Comparison of ENCODE assay signal across 11 mouse cellular contexts in genomic region chr14:12340238-12341074, GRCm38 (mm10). TPM values are rescaled to one million over a fixed set of nuclear protein-coding genes. Genes with fewer than 3 reads are reported as not detected.
DNase-seq lines count a peak whose midpoint lies in the region; ATAC-seq and TF ChIP-seq lines count a peak whose summit lies in the region.
"Had no signal": no experiment of that assay in that cellular context is flagged by ENCODE, and none has a peak within 500 bp of the region (broad histone marks: within the 10 kb centered on the region; RNA-seq: fewer than 3 reads in every experiment).

No protein-coding gene starts in this region.

- H3K27me3 ChIP-seq in intestine, embryonic 14.5 days (replicated peaks; ENCODE audit: control insufficient read depth, insufficient read depth, low read length) = peaks cover 99% of the 10 kb centered on the region
- H3K27me3 ChIP-seq in intestine, embryonic 15.5 days (replicated peaks) = peaks cover 88% of the 10 kb centered on the region
- H3K27me3 ChIP-seq in ES-Bruce4 (ENCODE audit: control insufficient read depth, insufficient read depth, low read length, poor library complexity, severe bottlenecking) = peaks cover 39% of the 10 kb centered on the region
- H3K27me3 ChIP-seq in heart, postnatal 0 days (ENCODE audit: control insufficient read depth, insufficient read depth, low read length) = peaks cover 99% of the 10 kb centered on the region

- H3K9ac ChIP-seq in intestine, embryonic 14.5 days (ENCODE audit: low read length) = no peak overlapping the region
- H3K9ac ChIP-seq in intestine, embryonic 15.5 days = no peak overlapping the region
- H3K9ac ChIP-seq in ES-Bruce4 (ENCODE audit: low read depth, poor library complexity, severe bottlenecking) = no peak overlapping the region
- no peak overlapping the region for H3K9ac ChIP-seq in heart, postnatal 0 days (replicated peaks; ENCODE audit: low read depth, low read length)

- TF ChIP-seq EP300 in ES-Bruce4 (IDR thresholded peaks at IDR 0.05; ENCODE audit: insufficient read depth, low read depth, low read length) = no peak
- TF ChIP-seq EP300 in heart, postnatal 0 days (IDR thresholded peaks at IDR 0.05; ENCODE audit: low read depth) = no peak

- 0 out of 2 replicates have a peak overlapping the region, but pooled peaks have one; percentile 22 for H3K4me2 ChIP-seq in intestine, embryonic 14.5 days (ENCODE audit: low read length)
- H3K4me2 ChIP-seq in intestine, embryonic 15.5 days (replicated peaks) = no peak overlapping the region
- H3K4me2 ChIP-seq in heart, postnatal 0 days (ENCODE audit: low read depth, low read length) = peak overlapping the region; percentile 42; the same call in 1 of the 2 replicates

- DNase-seq in intestine, embryonic 14.5 days (ENCODE audit: low spot score) = peak; percentile 54
- no peak for DNase-seq in heart, postnatal 0 days (ENCODE audit: low spot score)
- no peak for DNase-seq in lung, postnatal 36 days
- DNase-seq: kidney, adult 2 months had no signal

- H3K9me3 ChIP-seq in intestine, embryonic 14.5 days (ENCODE audit: control insufficient read depth, low read length) = no peaks in the 10 kb centered on the region
- no peaks in the 10 kb centered on the region for H3K9me3 ChIP-seq in intestine, embryonic 15.5 days
- no peaks in the 10 kb centered on the region for H3K9me3 ChIP-seq in ES-Bruce4 (replicated peaks; ENCODE audit: control insufficient read depth, insufficient read depth, low read length, poor library complexity, severe bottlenecking)
- H3K9me3 ChIP-seq in heart, postnatal 0 days (replicated peaks; ENCODE audit: control insufficient read depth, low read length) = no peaks in the 10 kb centered on the region

- no peaks in the 10 kb centered on the region for H3K36me3 ChIP-seq in intestine, embryonic 14.5 days (ENCODE audit: control insufficient read depth, insufficient read depth, low read length)
- no peaks in the 10 kb centered on the region for H3K36me3 ChIP-seq in intestine, embryonic 15.5 days
- H3K36me3 ChIP-seq in ES-Bruce4 (ENCODE audit: control insufficient read depth, insufficient read depth, low read length, poor library complexity, severe bottlenecking) = no peaks in the 10 kb centered on the region
- no peaks in the 10 kb centered on the region for H3K36me3 ChIP-seq in heart, postnatal 0 days (replicated peaks; ENCODE audit: control insufficient read depth, insufficient read depth, low read length)

- ATAC-seq in intestine, embryonic 14.5 days (replicated peaks; ENCODE audit: low FRiP score, low TSS enrichment, low read depth) = no peak
- no peak for ATAC-seq in intestine, embryonic 15.5 days
- no peak for ATAC-seq in heart, postnatal 0 days (ENCODE audit: insufficient read depth, low read depth)
- no peak for ATAC-seq in megakaryocyte progenitor cell, adult 5-6 weeks (replicated peaks; ENCODE audit: poor library complexity)

- TF ChIP-seq POLR2A in ES-Bruce4 (IDR thresholded peaks at IDR 0.05; ENCODE audit: insufficient read depth, low read length) = no peak
- no peak for TF ChIP-seq POLR2A in bone marrow macrophage, adult 2 months (IDR thresholded peaks at IDR 0.05; ENCODE audit: borderline replicate concordance, low read depth, low read length)

- no peak for TF ChIP-seq CTCF in ES-Bruce4 (IDR thresholded peaks at IDR 0.05; ENCODE audit: low read depth, low read length)
- no peak for TF ChIP-seq CTCF in bone marrow macrophage, adult 2 months (IDR thresholded peaks at IDR 0.05; ENCODE audit: low read depth, low read length)
- TF ChIP-seq CTCF in heart, postnatal 0 days (IDR thresholded peaks at IDR 0.05; ENCODE audit: low read depth) = no peak

- H3K27ac ChIP-seq in intestine, embryonic 14.5 days (ENCODE audit: low read depth) = no peak overlapping the region
- H3K27ac ChIP-seq in intestine, embryonic 15.5 days = no peak overlapping the region
- no peak overlapping the region for H3K27ac ChIP-seq in ES-Bruce4 (ENCODE audit: insufficient read depth, low read length)
- H3K27ac ChIP-seq in bone marrow macrophage, adult 2 months (ENCODE audit: insufficient read depth, low read depth, low read length) = no peak overlapping the region
- H3K27ac ChIP-seq in heart, postnatal 0 days (ENCODE audit: low read depth) = no peak overlapping the region

- WGBS in intestine, embryonic 14.5 days = under 1% methylated on average over 19 of the region's 19 CpGs
- WGBS in intestine, embryonic 15.5 days = under 1% methylated on average over 19 of the region's 19 CpGs
- WGBS in heart, postnatal 0 days = under 1% methylated on average over 19 of the region's 19 CpGs

- 0 out of 2 replicates have a peak overlapping the region, but pooled peaks have one; percentile 13 for H3K4me3 ChIP-seq in intestine, embryonic 14.5 days (ENCODE audit: low read depth, low read length)
- no peak overlapping the region for H3K4me3 ChIP-seq in intestine, embryonic 15.5 days (replicated peaks)
- 0 out of 2 replicates have a peak overlapping the region, but pooled peaks have one; percentile 27 for H3K4me3 ChIP-seq in ES-Bruce4 (ENCODE audit: low read depth, low read length)
- H3K4me3 ChIP-seq in bone marrow macrophage, adult 2 months (ENCODE audit: insufficient read depth, low read length) = peak overlapping the region; percentile 22
- peak overlapping the region; percentile 24 for H3K4me3 ChIP-seq in heart, postnatal 0 days (ENCODE audit: low read depth, low read length)

- H3K4me1 ChIP-seq in intestine, embryonic 14.5 days (replicated peaks; ENCODE audit: control insufficient read depth, insufficient read depth, low read length) = 0 out of 2 replicates have a peak, but pooled peaks cover 4% of the 10 kb centered on the region
- H3K4me1 ChIP-seq in intestine, embryonic 15.5 days (replicated peaks) = peaks cover 9% of the 10 kb centered on the region; the same call in 1 of the 2 replicates
- H3K4me1 ChIP-seq in ES-Bruce4 (ENCODE audit: control insufficient read depth, insufficient read depth, low read length) = peaks cover 4% of the 10 kb centered on the region
- peaks cover 11% of the 10 kb centered on the region for H3K4me1 ChIP-seq in bone marrow macrophage, adult 2 months (ENCODE audit: control insufficient read depth, insufficient read depth, low read length)
- H3K4me1 ChIP-seq in heart, postnatal 0 days (ENCODE audit: control insufficient read depth, insufficient read depth) = 0 out of 2 replicates have a peak, but pooled peaks cover 3% of the 10 kb centered on the region

RNA-seq across cellular contexts. Expression of gene Fezf2, which starts 7.5 kb away (rescaled TPM):
- polyA plus RNA-seq in intestine, embryonic 14.5 days (2014; fragmentation: Nextera tagmentation; extraction: Ambion mirVana) = not detected in 2 replicates
- not detected in 2 replicates for polyA plus RNA-seq in intestine, embryonic 15.5 days (2015; fragmentation: Nextera tagmentation; extraction: Ambion mirVana)
- polyA plus RNA-seq in ES-Bruce4 (2011; ENCODE audit: insufficient read depth, insufficient read length, low read depth, missing spikeins) = not detected in 2 replicates
- not detected in 2 replicates for polyA plus RNA-seq in bone marrow macrophage, adult 2 months (2012; ENCODE audit: insufficient read depth, insufficient read length, missing spikeins)
- not detected in 2 replicates for total RNA-seq in heart, postnatal 0 days (2014; rRNA removed; ENCODE audit: low replicate concordance)
- polyA plus RNA-seq in heart, postnatal 0 days (2015; fragmentation: Nextera tagmentation; extraction: Ambion mirVana) = not detected in 2 replicates
- total RNA-seq in megakaryocyte progenitor cell, adult 5-6 weeks (2015) = not detected in 2 replicates
- total RNA-seq in megakaryocyte progenitor cell, adult 5-6 weeks (2017) = not detected in 2 replicates
- total RNA-seq: adrenal gland, postnatal 10 days; neutrophil, adult 5-6 weeks had no signal
- polyA plus RNA-seq: kidney, adult 2 months; stomach, embryonic 14.5 days had no signal

RNA-seq across cellular contexts. Expression of gene 3830406C13Rik, which starts 56.5 kb away (rescaled TPM):
- 40.7 and 46.7 TPM in 2 replicates for polyA plus RNA-seq in intestine, embryonic 14.5 days (2014; fragmentation: Nextera tagmentation; extraction: Ambion mirVana)
- polyA plus RNA-seq in intestine, embryonic 15.5 days (2015; fragmentation: Nextera tagmentation; extraction: Ambion mirVana) = 46.3 and 49.6 TPM in 2 replicates
- 13.6 TPM in 2 replicates for polyA plus RNA-seq in ES-Bruce4 (2011; ENCODE audit: insufficient read depth, insufficient read length, low read depth, missing spikeins)
- polyA plus RNA-seq in bone marrow macrophage, adult 2 months (2012; ENCODE audit: insufficient read depth, insufficient read length, missing spikeins) = 43.6 and 48.0 TPM in 2 replicates
- 8.8 and 108 TPM in 2 replicates for total RNA-seq in heart, postnatal 0 days (2014; rRNA removed; ENCODE audit: low replicate concordance)
- polyA plus RNA-seq in heart, postnatal 0 days (2015; fragmentation: Nextera tagmentation; extraction: Ambion mirVana) = 42.2 and 42.8 TPM in 2 replicates
- 28.9 and 30.6 TPM in 2 replicates for total RNA-seq in megakaryocyte progenitor cell, adult 5-6 weeks (2015)
- 24.1 and 28.0 TPM in 2 replicates for total RNA-seq in megakaryocyte progenitor cell, adult 5-6 weeks (2017)

RNA-seq across cellular contexts. Expression of gene Gm49355, which starts 56.7 kb away (rescaled TPM):
- polyA plus RNA-seq in intestine, embryonic 14.5 days (2014; fragmentation: Nextera tagmentation; extraction: Ambion mirVana) = 0.07 TPM in 1 of 2 replicates, not detected in the other
- polyA plus RNA-seq in intestine, embryonic 15.5 days (2015; fragmentation: Nextera tagmentation; extraction: Ambion mirVana) = 0.11 and 0.19 TPM in 2 replicates
- 0.23 and 0.52 TPM in 2 replicates for polyA plus RNA-seq in ES-Bruce4 (2011; ENCODE audit: insufficient read depth, insufficient read length, low read depth, missing spikeins)
- 0.25 and 0.35 TPM in 2 replicates for polyA plus RNA-seq in bone marrow macrophage, adult 2 months (2012; ENCODE audit: insufficient read depth, insufficient read length, missing spikeins)
- not detected in 2 replicates for total RNA-seq in heart, postnatal 0 days (2014; rRNA removed; ENCODE audit: low replicate concordance)
- 0.15 and 0.27 TPM in 2 replicates for polyA plus RNA-seq in heart, postnatal 0 days (2015; fragmentation: Nextera tagmentation; extraction: Ambion mirVana)
- total RNA-seq in megakaryocyte progenitor cell, adult 5-6 weeks (2015) = 0.05 and 0.15 TPM in 2 replicates
- not detected in 2 replicates for total RNA-seq in megakaryocyte progenitor cell, adult 5-6 weeks (2017)
